Mouse (Mus musculus): ENCODE results near the gene Fkbp6. TPM values are rescaled to one million over a fixed set of nuclear protein-coding genes. Genes with fewer than 3 reads are reported as not detected.

Fkbp6 gene
- polyA plus RNA-seq, 1 experiment from 2014 or later, result not detected

DNA sequence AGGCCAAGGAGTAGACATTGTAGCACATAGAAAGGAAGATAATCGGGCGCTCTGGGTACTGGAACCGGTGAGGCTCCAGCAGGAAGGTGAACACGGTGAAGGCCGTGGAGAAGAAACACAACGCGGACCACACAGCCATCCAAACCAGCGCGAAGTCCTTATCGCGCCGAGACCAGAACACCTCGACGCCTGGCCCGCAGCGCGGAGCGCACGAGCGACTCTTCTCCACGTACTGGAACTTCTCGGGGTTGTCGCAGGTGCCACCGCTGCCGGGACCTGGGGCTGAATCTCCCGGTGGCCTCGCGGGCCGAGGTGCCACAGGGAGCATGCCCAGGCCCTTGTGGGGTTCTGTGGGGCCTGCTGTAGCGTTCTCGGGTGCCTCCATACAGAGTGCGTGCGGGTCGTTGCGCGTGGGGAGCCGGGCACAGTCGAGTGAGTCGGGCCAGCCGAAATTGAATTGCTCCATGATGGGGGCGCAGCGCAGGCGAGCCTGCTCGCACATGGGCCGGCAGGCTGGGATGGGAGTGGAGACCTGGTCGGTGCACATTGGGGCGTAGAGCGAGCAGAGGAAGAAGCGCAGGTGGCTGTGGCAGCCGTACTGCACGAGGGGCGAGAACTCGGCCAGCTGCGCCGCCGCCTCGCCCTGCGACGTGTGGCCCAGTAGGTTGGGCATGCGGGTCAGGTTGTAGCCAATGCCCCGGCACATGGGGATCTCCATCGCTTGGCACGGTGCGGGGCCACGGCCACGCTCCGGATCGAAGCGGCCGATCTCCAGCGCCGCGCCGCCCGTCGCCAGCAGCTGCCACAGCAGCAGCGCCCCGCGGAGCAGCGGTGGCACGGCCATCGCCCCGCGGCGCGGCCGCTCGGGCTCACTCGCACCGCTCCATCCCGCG lies 99.4 kb downstream of the Fkbp6 start:
- TF ChIP-seq CTCF (IDR thresholded peaks at IDR 0.05; ENCODE audit: low read depth), result no peak
- ATAC-seq (replicated peaks; ENCODE audit: low FRiP score, low read depth) (peak; percentile 50), DNase-seq (ENCODE audit: low spot score) (peak; percentile 10)
- 1% methylated on average over 78 of the region's 92 CpGs for WGBS
- H3K9me3 ChIP-seq (replicated peaks; ENCODE audit: low read length), result no peaks in the 10 kb centered on the region
- peak overlapping the region; percentile 32; the same call in 1 of the 2 replicates for H3K9ac ChIP-seq (ENCODE audit: low read depth, low read length)
- H3K27ac ChIP-seq, result no peak overlapping the region
- H3K4me1 ChIP-seq (replicated peaks; ENCODE audit: insufficient read depth, low read length), result peaks cover 6% of the 10 kb centered on the region; the same call in 1 of the 2 replicates
- H3K4me2 ChIP-seq (ENCODE audit: low read length), result peak overlapping the region; percentile 91
- 0 out of 2 replicates have a peak, but pooled peaks cover 8% of the 10 kb centered on the region for H3K27me3 ChIP-seq (ENCODE audit: insufficient read depth, low read length)
- H3K4me3 ChIP-seq (replicated peaks; ENCODE audit: low read depth, low read length), result peak overlapping the region; percentile 46
- H3K36me3 ChIP-seq (ENCODE audit: insufficient read depth, low read length), result peaks cover 11% of the 10 kb centered on the region; the same call in 1 of the 2 replicates

DNA sequence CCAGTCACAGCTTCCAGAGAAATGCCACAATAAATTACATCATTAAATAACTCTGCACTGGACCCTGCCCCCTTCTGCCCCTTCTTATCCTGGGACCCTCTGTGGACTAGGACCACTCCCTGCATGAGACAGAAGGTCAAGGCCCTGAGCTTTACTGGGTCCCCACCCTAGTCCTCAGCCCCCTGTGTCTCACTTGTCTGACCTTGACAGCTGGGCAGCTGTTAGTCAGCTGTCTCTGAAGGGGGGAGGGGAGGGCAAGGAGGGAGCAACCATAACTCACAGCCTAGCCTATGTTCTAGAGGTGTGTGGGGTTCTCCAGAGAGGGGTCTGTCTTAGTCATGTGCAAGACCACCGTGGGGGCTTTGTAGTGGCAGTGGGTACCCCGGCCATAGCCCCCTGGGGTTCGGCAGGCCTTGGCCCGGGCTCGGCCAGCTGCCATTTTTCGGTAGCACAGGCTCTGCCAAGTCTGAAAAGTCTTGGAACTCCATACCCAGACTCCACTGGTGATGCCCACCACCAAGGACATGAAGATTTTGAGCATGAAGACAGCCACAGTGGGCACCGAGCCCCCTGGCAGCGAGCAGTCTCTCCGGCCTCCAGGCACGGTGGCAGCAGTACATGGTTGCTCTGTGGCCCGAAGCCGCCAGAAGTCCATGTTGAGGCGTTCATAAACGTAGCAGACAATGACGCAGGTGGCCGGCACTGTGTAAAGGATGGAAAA lies 100.7 kb downstream of the Fkbp6 start:
- DNase-seq (ENCODE audit: low spot score), result no peak
- Histone ChIP-seq H3K4me2 (ENCODE audit: low read length) (no peak overlapping the region), H3K27ac (no peak overlapping the region), H3K4me3 (replicated peaks; ENCODE audit: low read depth, low read length) (no peak overlapping the region), H3K27me3 (ENCODE audit: insufficient read depth, low read length) (0 out of 2 replicates have a peak, but pooled peaks cover 8% of the 10 kb centered on the region), H3K9ac (ENCODE audit: low read depth, low read length) (no peak overlapping the region), H3K36me3 (ENCODE audit: insufficient read depth, low read length) (peaks cover 24% of the 10 kb centered on the region), H3K9me3 (replicated peaks; ENCODE audit: low read length) (no peaks in the 10 kb centered on the region), H3K4me1 (replicated peaks; ENCODE audit: insufficient read depth, low read length) (peaks cover 6% of the 10 kb centered on the region; the same call in 1 of the 2 replicates)
- ATAC-seq (replicated peaks; ENCODE audit: low FRiP score, low read depth), result no peak
- WGBS, result 84% methylated on average over 16 of the region's 16 CpGs
- TF ChIP-seq CTCF (IDR thresholded peaks at IDR 0.05; ENCODE audit: low read depth), result no peak

DNA sequence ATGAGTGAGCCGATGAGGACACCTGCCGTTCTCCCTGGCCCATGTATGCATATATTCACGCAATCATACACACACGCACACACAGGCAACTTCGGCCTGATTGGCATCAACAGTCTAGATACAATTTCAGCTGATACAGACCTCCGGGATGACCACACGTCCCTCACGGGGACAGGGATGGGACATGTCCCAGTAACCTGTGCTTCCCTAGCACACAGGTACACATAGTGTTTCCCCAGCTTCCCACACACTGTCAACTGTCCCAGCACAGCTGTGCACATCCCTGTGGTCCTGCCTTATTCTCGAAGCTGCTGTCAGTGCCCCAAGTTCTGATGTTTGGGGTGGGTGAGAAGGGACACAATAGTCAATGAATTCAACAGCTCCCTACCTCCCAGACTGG lies 102.5 kb downstream of the Fkbp6 start:
- Histone ChIP-seq H3K27ac (no peak overlapping the region), H3K4me2 (ENCODE audit: low read length) (no peak overlapping the region), H3K9ac (ENCODE audit: low read depth, low read length) (no peak overlapping the region), H3K9me3 (replicated peaks; ENCODE audit: low read length) (no peaks in the 10 kb centered on the region), H3K4me1 (replicated peaks; ENCODE audit: insufficient read depth, low read length) (peaks cover 6% of the 10 kb centered on the region; the same call in 1 of the 2 replicates), H3K36me3 (ENCODE audit: insufficient read depth, low read length) (peaks cover 40% of the 10 kb centered on the region), H3K4me3 (replicated peaks; ENCODE audit: low read depth, low read length) (no peak overlapping the region), H3K27me3 (ENCODE audit: insufficient read depth, low read length) (0 out of 2 replicates have a peak, but pooled peaks cover 8% of the 10 kb centered on the region)
- ATAC-seq (replicated peaks; ENCODE audit: low FRiP score, low read depth) (no peak), DNase-seq (ENCODE audit: low spot score) (no peak)
- 72% methylated on average over 9 of the region's 9 CpGs for WGBS
- no peak for TF ChIP-seq CTCF (IDR thresholded peaks at IDR 0.05; ENCODE audit: low read depth)

DNA sequence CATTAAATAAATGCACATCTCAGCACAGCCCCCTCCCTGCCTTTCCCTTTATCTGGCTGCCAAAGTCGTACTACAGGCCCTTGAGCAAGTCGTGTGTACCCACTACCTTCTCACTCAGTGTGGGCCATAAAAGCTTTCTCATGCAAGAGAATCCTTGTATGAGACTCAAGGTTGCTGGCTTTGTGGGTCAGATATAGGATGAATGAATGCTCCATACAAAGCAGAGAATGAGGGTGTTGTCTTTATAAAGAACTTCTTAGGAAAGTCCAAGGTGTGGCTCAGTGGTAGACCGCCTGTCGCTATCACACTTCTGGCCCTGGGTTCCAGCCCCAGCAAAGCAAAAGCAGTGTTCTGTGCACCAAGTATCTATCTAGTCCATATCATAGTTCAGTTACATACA lies 103.3 kb downstream of the Fkbp6 start:
- Histone ChIP-seq H3K36me3 (ENCODE audit: insufficient read depth, low read length) (peaks cover 46% of the 10 kb centered on the region), H3K4me2 (ENCODE audit: low read length) (no peak overlapping the region), H3K9ac (ENCODE audit: low read depth, low read length) (no peak overlapping the region), H3K9me3 (replicated peaks; ENCODE audit: low read length) (no peaks in the 10 kb centered on the region), H3K27ac (no peak overlapping the region), H3K4me3 (replicated peaks; ENCODE audit: low read depth, low read length) (no peak overlapping the region), H3K27me3 (ENCODE audit: insufficient read depth, low read length) (0 out of 2 replicates have a peak, but pooled peaks cover 8% of the 10 kb centered on the region), H3K4me1 (replicated peaks; ENCODE audit: insufficient read depth, low read length) (peaks cover 6% of the 10 kb centered on the region; the same call in 1 of the 2 replicates)
- ATAC-seq (replicated peaks; ENCODE audit: low FRiP score, low read depth) (no peak), DNase-seq (ENCODE audit: low spot score) (no peak)
- WGBS, result 65% methylated on average over 4 of the region's 4 CpGs
- TF ChIP-seq CTCF (IDR thresholded peaks at IDR 0.05; ENCODE audit: low read depth), result no peak

DNA sequence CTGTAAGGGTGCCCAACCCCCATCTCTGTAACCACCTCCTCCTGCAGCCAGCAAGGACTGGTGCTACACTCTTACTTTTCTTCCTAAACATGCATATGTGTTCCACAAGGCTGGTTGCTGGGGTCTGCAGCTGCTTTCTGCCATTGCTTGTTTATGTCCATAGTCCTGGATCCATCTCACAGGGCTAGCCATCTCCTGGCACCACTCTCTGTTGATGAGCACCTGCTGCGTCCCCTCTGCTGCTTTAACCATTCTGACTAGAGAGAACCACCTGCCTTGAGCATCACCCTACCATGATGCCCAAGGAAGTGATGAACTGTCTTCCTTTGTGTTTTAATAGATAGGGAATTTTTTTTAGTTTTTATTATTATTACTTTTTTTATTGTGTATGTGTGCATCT lies 106.7 kb downstream of the Fkbp6 start:
- no peak for DNase-seq (ENCODE audit: low spot score)
- Histone ChIP-seq H3K27me3 (ENCODE audit: insufficient read depth, low read length) (no peaks in the 10 kb centered on the region), H3K4me1 (replicated peaks; ENCODE audit: insufficient read depth, low read length) (no peaks in the 10 kb centered on the region), H3K27ac (no peak overlapping the region), H3K9ac (ENCODE audit: low read depth, low read length) (no peak overlapping the region), H3K36me3 (ENCODE audit: insufficient read depth, low read length) (peaks cover 75% of the 10 kb centered on the region), H3K4me2 (ENCODE audit: low read length) (no peak overlapping the region), H3K9me3 (replicated peaks; ENCODE audit: low read length) (no peaks in the 10 kb centered on the region), H3K4me3 (replicated peaks; ENCODE audit: low read depth, low read length) (no peak overlapping the region)
- WGBS, result 93% methylated on average over 1 of the region's 1 CpGs
- ATAC-seq (replicated peaks; ENCODE audit: low FRiP score, low read depth), result no peak
- no peak for TF ChIP-seq CTCF (IDR thresholded peaks at IDR 0.05; ENCODE audit: low read depth)

DNA sequence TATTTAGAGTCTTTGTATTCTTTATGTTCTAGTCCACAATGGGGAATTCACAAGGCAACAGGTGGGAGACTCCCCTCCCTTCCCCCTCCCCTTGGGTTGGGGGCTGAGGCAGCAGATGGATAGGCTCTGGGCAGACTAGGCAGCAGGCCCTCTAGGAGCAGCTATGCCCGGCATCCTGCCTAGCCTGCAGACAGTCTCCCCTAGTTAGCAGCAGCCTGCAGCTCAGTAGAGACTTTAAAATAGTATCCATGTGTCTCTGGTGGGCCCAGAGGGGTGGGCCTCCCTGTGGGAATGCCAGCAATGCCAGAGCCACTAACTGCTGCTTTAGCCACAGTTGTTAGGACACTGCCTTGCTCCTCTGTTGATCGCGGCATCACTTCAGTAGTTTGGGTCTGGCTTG lies 107.2 kb downstream of the Fkbp6 start:
- no peak for DNase-seq (ENCODE audit: low spot score)
- no peak overlapping the region for H3K27ac ChIP-seq
- TF ChIP-seq CTCF (IDR thresholded peaks at IDR 0.05; ENCODE audit: low read depth), result no peak
- H3K36me3 ChIP-seq (ENCODE audit: insufficient read depth, low read length), result peaks cover 80% of the 10 kb centered on the region
- H3K4me1 ChIP-seq (replicated peaks; ENCODE audit: insufficient read depth, low read length), result no peaks in the 10 kb centered on the region
- ATAC-seq (replicated peaks; ENCODE audit: low FRiP score, low read depth), result no peak
- no peak overlapping the region for H3K4me3 ChIP-seq (replicated peaks; ENCODE audit: low read depth, low read length)
- H3K9ac ChIP-seq (ENCODE audit: low read depth, low read length), result no peak overlapping the region
- no peaks in the 10 kb centered on the region for H3K9me3 ChIP-seq (replicated peaks; ENCODE audit: low read length)
- H3K27me3 ChIP-seq (ENCODE audit: insufficient read depth, low read length), result no peaks in the 10 kb centered on the region
- no peak overlapping the region for H3K4me2 ChIP-seq (ENCODE audit: low read length)
- WGBS, result 95% methylated on average over 3 of the region's 3 CpGs
